Mouse (Mus musculus): ENCODE results near the gene Npb. TPM values are rescaled to one million over a fixed set of nuclear protein-coding genes. Genes with fewer than 3 reads are reported as not detected.

Npb gene
- polyA plus RNA-seq, 1 experiment: not detected

- H3K4me3 ChIP-seq (ENCODE audit: insufficient read depth, low read length): no peak overlapping the region
- H3K27ac ChIP-seq (ENCODE audit: insufficient read depth, low read length): no peak overlapping the region
- TF ChIP-seq POLR2A (IDR thresholded peaks at IDR 0.05; ENCODE audit: low read depth, low read length): no peak
- TF ChIP-seq CTCF (IDR thresholded peaks at IDR 0.05; ENCODE audit: borderline replicate concordance, insufficient read depth, low read length): no peak
- H3K4me1 ChIP-seq (ENCODE audit: control insufficient read depth, insufficient read depth, low read length): peaks cover 3% of the 10 kb centered on the region
Measured at GRCm38 (mm10) chr11:120641869-120642268, 33.6 kb downstream of the Npb start.

GRCm38 (mm10) chr11:120642939-120643600, 34.8 kb downstream of the Npb start:
- peak overlapping the region; percentile 56 for H3K4me3 ChIP-seq (ENCODE audit: insufficient read depth, low read length)
- H3K4me1 ChIP-seq (ENCODE audit: control insufficient read depth, insufficient read depth, low read length): peaks cover 3% of the 10 kb centered on the region
- TF ChIP-seq CTCF (IDR thresholded peaks at IDR 0.05; ENCODE audit: borderline replicate concordance, insufficient read depth, low read length) (no peak), POLR2A (IDR thresholded peaks at IDR 0.05; ENCODE audit: low read depth, low read length) (peak; percentile 24; the same call in 1 of the 2 replicates)
- no peak overlapping the region for H3K27ac ChIP-seq (ENCODE audit: insufficient read depth, low read length)

- Histone ChIP-seq H3K4me1 (ENCODE audit: control insufficient read depth, insufficient read depth, low read length) (peaks cover 3% of the 10 kb centered on the region), H3K27ac (ENCODE audit: insufficient read depth, low read length) (0 out of 2 replicates have a peak within 1 kb of the TSS, but pooled peaks have one; percentile 19), H3K4me3 (ENCODE audit: insufficient read depth, low read length) (peak within 1 kb of the TSS; percentile 56)
- TF ChIP-seq POLR2A (IDR thresholded peaks at IDR 0.05; ENCODE audit: low read depth, low read length) (peak; percentile 85), CTCF (IDR thresholded peaks at IDR 0.05; ENCODE audit: borderline replicate concordance, insufficient read depth, low read length) (no peak)
Measured at GRCm38 (mm10) chr11:120643601-120643987, 35.3 kb downstream of the Npb start, which contains the start of gene Pycr1. Gene Pycr1, minus strand, starts transcription at chr11:120643769.

GRCm38 (mm10) chr11:120647047-120647830, 39.0 kb downstream of the Npb start:
- Histone ChIP-seq H3K4me3 (ENCODE audit: insufficient read depth, low read length) (no peak overlapping the region), H3K4me1 (ENCODE audit: control insufficient read depth, insufficient read depth, low read length) (peaks cover 3% of the 10 kb centered on the region), H3K27ac (ENCODE audit: insufficient read depth, low read length) (no peak overlapping the region)
- TF ChIP-seq POLR2A (IDR thresholded peaks at IDR 0.05; ENCODE audit: low read depth, low read length) (no peak), CTCF (IDR thresholded peaks at IDR 0.05; ENCODE audit: borderline replicate concordance, insufficient read depth, low read length) (no peak)

GRCm38 (mm10) chr11:120648001-120648476, 39.8 kb downstream of the Npb start, which contains the start of gene Myadml2:
Gene Myadml2, minus strand, starts transcription at chr11:120648158.
- no peak within 1 kb of the TSS for H3K4me3 ChIP-seq (ENCODE audit: insufficient read depth, low read length)
- no peak for TF ChIP-seq CTCF (IDR thresholded peaks at IDR 0.05; ENCODE audit: borderline replicate concordance, insufficient read depth, low read length)
- no peak for TF ChIP-seq POLR2A (IDR thresholded peaks at IDR 0.05; ENCODE audit: low read depth, low read length)

GRCm38 (mm10) chr11:120651872-120652271, 43.6 kb downstream of the Npb start:
- no peak for TF ChIP-seq POLR2A (IDR thresholded peaks at IDR 0.05; ENCODE audit: low read depth, low read length)
- TF ChIP-seq CTCF (IDR thresholded peaks at IDR 0.05; ENCODE audit: borderline replicate concordance, insufficient read depth, low read length): no peak
- Histone ChIP-seq H3K4me1 (ENCODE audit: control insufficient read depth, insufficient read depth, low read length) (no peaks in the 10 kb centered on the region), H3K4me3 (ENCODE audit: insufficient read depth, low read length) (no peak overlapping the region), H3K27ac (ENCODE audit: insufficient read depth, low read length) (no peak overlapping the region)

More at GRCm38 (mm10) chr11:120648001-120648476, 39.8 kb downstream of the Npb start, which contains the start of gene Myadml2:
- no peak within 1 kb of the TSS for H3K27ac ChIP-seq (ENCODE audit: insufficient read depth, low read length)
- peaks cover 3% of the 10 kb centered on the region for H3K4me1 ChIP-seq (ENCODE audit: control insufficient read depth, insufficient read depth, low read length)

- TF ChIP-seq CTCF (IDR thresholded peaks at IDR 0.05; ENCODE audit: borderline replicate concordance, insufficient read depth, low read length): no peak
- TF ChIP-seq POLR2A (IDR thresholded peaks at IDR 0.05; ENCODE audit: low read depth, low read length): no peak
- H3K4me3 ChIP-seq (ENCODE audit: insufficient read depth, low read length): no peak overlapping the region
- no peak overlapping the region for H3K27ac ChIP-seq (ENCODE audit: insufficient read depth, low read length)
- H3K4me1 ChIP-seq (ENCODE audit: control insufficient read depth, insufficient read depth, low read length): no peaks in the 10 kb centered on the region
Measured at GRCm38 (mm10) chr11:120654741-120655140, 46.5 kb downstream of the Npb start.

GRCm38 (mm10) chr11:120657301-120657700, 49.0 kb downstream of the Npb start:
- Histone ChIP-seq H3K4me3 (ENCODE audit: insufficient read depth, low read length) (no peak overlapping the region), H3K4me1 (ENCODE audit: control insufficient read depth, insufficient read depth, low read length) (no peaks in the 10 kb centered on the region), H3K27ac (ENCODE audit: insufficient read depth, low read length) (no peak overlapping the region)
- TF ChIP-seq POLR2A (IDR thresholded peaks at IDR 0.05; ENCODE audit: low read depth, low read length) (no peak), CTCF (IDR thresholded peaks at IDR 0.05; ENCODE audit: borderline replicate concordance, insufficient read depth, low read length) (no peak)

Other genes with a start within 250 kb of the Npb start
- gene Fscn2, start 246.9 kb upstream of the Npb start, polyA plus RNA-seq (2011; ENCODE audit: insufficient read length, low read depth, missing spikeins): not detected in 2 replicates
- gene Faap100, start 229.7 kb upstream of the Npb start, polyA plus RNA-seq (2011; ENCODE audit: insufficient read length, low read depth, missing spikeins): 8.5 and 10.9 TPM in 2 replicates
- 76.1 and 81.6 TPM in 2 replicates for gene Nploc4, start 170.8 kb upstream of the Npb start, polyA plus RNA-seq (2011; ENCODE audit: insufficient read length, low read depth, missing spikeins)
- gene Tspan10, start 165.8 kb upstream of the Npb start, polyA plus RNA-seq (2011; ENCODE audit: insufficient read length, low read depth, missing spikeins): not detected in 2 replicates
- gene Pde6g, start 155.0 kb upstream of the Npb start, polyA plus RNA-seq (2011; ENCODE audit: insufficient read length, low read depth, missing spikeins): not detected in 2 replicates
- gene Oxld1, start 150.4 kb upstream of the Npb start, polyA plus RNA-seq (2011; ENCODE audit: insufficient read length, low read depth, missing spikeins): 5.6 TPM in 2 replicates
- 18.9 and 27.3 TPM in 2 replicates for gene Ccdc137, start 150.4 kb upstream of the Npb start, polyA plus RNA-seq (2011; ENCODE audit: insufficient read length, low read depth, missing spikeins)
- gene Arl16, start 140.9 kb upstream of the Npb start, polyA plus RNA-seq (2011; ENCODE audit: insufficient read length, low read depth, missing spikeins): 24.0 and 30.7 TPM in 2 replicates
- gene Mrpl12, start 123.9 kb upstream of the Npb start, polyA plus RNA-seq (2011; ENCODE audit: insufficient read length, low read depth, missing spikeins): 51.1 and 58.0 TPM in 2 replicates
- gene Slc25a10, start 116.6 kb upstream of the Npb start, polyA plus RNA-seq (2011; ENCODE audit: insufficient read length, low read depth, missing spikeins): 22.0 and 22.4 TPM in 2 replicates
- not detected in 2 replicates for gene Gcgr, start 77.8 kb upstream of the Npb start, polyA plus RNA-seq (2011; ENCODE audit: insufficient read length, low read depth, missing spikeins)
- gene Mcrip1, start 58.8 kb upstream of the Npb start, polyA plus RNA-seq (2011; ENCODE audit: insufficient read length, low read depth, missing spikeins): 65.4 and 90.1 TPM in 2 replicates
- not detected in 2 replicates for gene Ppp1r27, start 57.3 kb upstream of the Npb start, polyA plus RNA-seq (2011; ENCODE audit: insufficient read length, low read depth, missing spikeins)
- 846 and 907 TPM in 2 replicates for gene P4hb, start 35.2 kb upstream of the Npb start, polyA plus RNA-seq (2011; ENCODE audit: insufficient read length, low read depth, missing spikeins)
- 500 and 534 TPM in 2 replicates for gene Arhgdia, start 26.9 kb upstream of the Npb start, polyA plus RNA-seq (2011; ENCODE audit: insufficient read length, low read depth, missing spikeins)
- 112 and 150 TPM in 2 replicates for gene Alyref, start 10.1 kb upstream of the Npb start, polyA plus RNA-seq (2011; ENCODE audit: insufficient read length, low read depth, missing spikeins)
- 78.0 and 87.2 TPM in 2 replicates for gene Anapc11, start 10.1 kb upstream of the Npb start, polyA plus RNA-seq (2011; ENCODE audit: insufficient read length, low read depth, missing spikeins)
- gene Pcyt2, start 9.5 kb downstream of the Npb start, polyA plus RNA-seq (2011; ENCODE audit: insufficient read length, low read depth, missing spikeins): 39.5 and 45.2 TPM in 2 replicates
- gene Sirt7, start 16.8 kb downstream of the Npb start, polyA plus RNA-seq (2011; ENCODE audit: insufficient read length, low read depth, missing spikeins): 15.9 and 19.2 TPM in 2 replicates
- gene Mafg, start 25.1 kb downstream of the Npb start, polyA plus RNA-seq (2011; ENCODE audit: insufficient read length, low read depth, missing spikeins): 39.4 and 43.9 TPM in 2 replicates
- gene Pycr1, start 35.3 kb downstream of the Npb start, polyA plus RNA-seq (2011; ENCODE audit: insufficient read length, low read depth, missing spikeins): 44.5 and 59.0 TPM in 2 replicates
- not detected in 2 replicates for gene Myadml2, start 39.7 kb downstream of the Npb start, polyA plus RNA-seq (2011; ENCODE audit: insufficient read length, low read depth, missing spikeins)
- 0.47 and 0.63 TPM in 2 replicates for gene Notum, start 52.7 kb downstream of the Npb start, polyA plus RNA-seq (2011; ENCODE audit: insufficient read length, low read depth, missing spikeins)
- gene Aspscr1, start 64.5 kb downstream of the Npb start, polyA plus RNA-seq (2011; ENCODE audit: insufficient read length, low read depth, missing spikeins): 49.8 and 53.9 TPM in 2 replicates
- gene Cenpx, start 105.3 kb downstream of the Npb start, polyA plus RNA-seq (2011; ENCODE audit: insufficient read length, low read depth, missing spikeins): 42.8 and 44.1 TPM in 2 replicates
- gene Lrrc45, start 105.4 kb downstream of the Npb start, polyA plus RNA-seq (2011; ENCODE audit: insufficient read length, low read depth, missing spikeins): 16.1 and 17.8 TPM in 2 replicates
- 16.0 and 20.8 TPM in 2 replicates for gene Rac3, start 113.0 kb downstream of the Npb start, polyA plus RNA-seq (2011; ENCODE audit: insufficient read length, low read depth, missing spikeins)
- 31.6 and 52.4 TPM in 2 replicates for gene Dcxr, start 118.8 kb downstream of the Npb start, polyA plus RNA-seq (2011; ENCODE audit: insufficient read length, low read depth, missing spikeins)
- 27.8 and 30.7 TPM in 2 replicates for gene Cbr2, start 123.6 kb downstream of the Npb start, polyA plus RNA-seq (2011; ENCODE audit: insufficient read length, low read depth, missing spikeins)
- 1.3 and 15.2 TPM in 2 replicates for gene Hmga1b, start 154.3 kb downstream of the Npb start, polyA plus RNA-seq (2011; ENCODE audit: insufficient read length, low read depth, missing spikeins)
- 12.8 and 13.0 TPM in 2 replicates for gene Rfng, start 175.7 kb downstream of the Npb start, polyA plus RNA-seq (2011; ENCODE audit: insufficient read length, low read depth, missing spikeins)
- 103 and 112 TPM in 2 replicates for gene Gps1, start 175.8 kb downstream of the Npb start, polyA plus RNA-seq (2011; ENCODE audit: insufficient read length, low read depth, missing spikeins)
- gene Dus1l, start 187.9 kb downstream of the Npb start, polyA plus RNA-seq (2011; ENCODE audit: insufficient read length, low read depth, missing spikeins): 23.7 and 24.0 TPM in 2 replicates
- 61.2 and 72.6 TPM in 2 replicates for gene Fasn, start 216.1 kb downstream of the Npb start, polyA plus RNA-seq (2011; ENCODE audit: insufficient read length, low read depth, missing spikeins)

All from embryonic fibroblast, embryonic 13.5 days (primary cell).